Comparison of ENCODE assay signal across 9 mouse cellular contexts in the genomic region with DNA sequence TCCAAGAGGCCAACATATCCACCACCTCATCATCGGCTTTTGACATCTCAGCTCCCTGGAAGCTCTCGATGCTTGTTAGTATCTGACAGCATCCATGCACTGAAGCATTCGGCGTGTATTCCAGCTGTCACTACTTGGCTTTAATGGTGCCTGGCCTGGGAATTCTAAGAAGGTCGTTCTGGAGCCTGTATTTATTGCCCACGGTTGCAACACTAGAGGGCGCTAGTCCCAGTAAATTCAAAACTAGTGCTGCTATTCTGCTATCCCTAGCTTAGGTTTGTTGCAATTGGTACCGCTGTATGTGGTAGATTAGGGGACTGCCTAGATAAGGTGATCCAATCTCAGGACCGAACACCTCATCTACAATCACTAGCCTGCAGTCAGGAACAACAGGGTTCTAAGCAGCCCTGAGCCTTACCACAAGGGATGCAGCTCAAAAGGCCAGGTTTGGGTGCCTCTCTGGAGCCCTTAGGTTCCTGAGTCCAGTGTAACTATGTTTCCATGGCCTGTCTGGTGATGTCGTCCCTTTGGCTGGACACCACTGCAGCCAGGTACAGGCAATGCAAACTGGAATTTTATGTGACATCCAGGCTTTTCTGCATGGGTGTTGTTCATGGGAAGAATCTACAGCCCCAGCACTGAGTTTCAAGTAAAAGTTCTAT.
DNase-seq lines count a peak whose midpoint lies in the region; ATAC-seq lines count a peak whose summit lies in the region.
"Had no signal": no experiment of that assay in that cellular context is flagged by ENCODE, and none has a peak within 500 bp of the region (broad histone marks: within the 10 kb centered on the region; RNA-seq: fewer than 3 reads in every experiment).

No protein-coding gene starts in this region.

- no peaks in the 10 kb centered on the region for H3K4me1 ChIP-seq in heart, embryonic 10.5 days
- H3K4me1 ChIP-seq: limb, embryonic 15.5 days had no signal

- H3K27me3 ChIP-seq in heart, embryonic 10.5 days (ENCODE audit: insufficient read depth, poor library complexity, severe bottlenecking), result no peaks in the 10 kb centered on the region
- H3K27me3 ChIP-seq: limb, embryonic 15.5 days had no signal

- no peak overlapping the region for H3K27ac ChIP-seq in heart, embryonic 10.5 days
- H3K27ac ChIP-seq: limb, embryonic 15.5 days had no signal

- H3K4me3 ChIP-seq in heart, embryonic 10.5 days, result no peak overlapping the region
- H3K4me3 ChIP-seq: limb, embryonic 15.5 days had no signal

- ATAC-seq in megakaryocyte progenitor cell, adult 5-6 weeks (replicated peaks; ENCODE audit: poor library complexity), result peak; percentile 61

- 33% methylated on average over 10 of the region's 10 CpGs for WGBS in heart, embryonic 10.5 days

- no peaks in the 10 kb centered on the region for H3K9me3 ChIP-seq in heart, embryonic 10.5 days
- H3K9me3 ChIP-seq: limb, embryonic 15.5 days had no signal

- no peaks in the 10 kb centered on the region for H3K36me3 ChIP-seq in heart, embryonic 10.5 days
- H3K36me3 ChIP-seq: limb, embryonic 15.5 days had no signal

- peak; percentile 70 for DNase-seq in heart, adult 11 months
- no peak for DNase-seq in heart, embryonic 10.5 days (ENCODE audit: low spot score)
- DNase-seq in urinary bladder, postnatal 25 days (ENCODE audit: low spot score), result peak; percentile 46
- no peak for DNase-seq in urinary bladder, adult 2 months (ENCODE audit: low spot score)
- peak; percentile 81 for DNase-seq in embryo, embryonic 10.5 days (ENCODE audit: low spot score)
- DNase-seq in hindlimb bud, embryonic 11.5 days (ENCODE audit: extremely low spot score, low read depth, low spot score), result peak; percentile 6
- DNase-seq in T-cell, adult 2 months (ENCODE audit: low spot score), result no peak

Comparison
In these comparisons a context has a peak if more than half of its experiments do, and no peak if none do; other contexts are left out.
1. DNase-seq: peak in heart, adult 11 months (single experiment), urinary bladder, postnatal 25 days (single experiment), embryo, embryonic 10.5 days (single experiment) and hindlimb bud, embryonic 11.5 days (single experiment); none in heart, embryonic 10.5 days (single experiment), urinary bladder, adult 2 months (single experiment) and T-cell, adult 2 months (single experiment).